In the genomic region with DNA sequence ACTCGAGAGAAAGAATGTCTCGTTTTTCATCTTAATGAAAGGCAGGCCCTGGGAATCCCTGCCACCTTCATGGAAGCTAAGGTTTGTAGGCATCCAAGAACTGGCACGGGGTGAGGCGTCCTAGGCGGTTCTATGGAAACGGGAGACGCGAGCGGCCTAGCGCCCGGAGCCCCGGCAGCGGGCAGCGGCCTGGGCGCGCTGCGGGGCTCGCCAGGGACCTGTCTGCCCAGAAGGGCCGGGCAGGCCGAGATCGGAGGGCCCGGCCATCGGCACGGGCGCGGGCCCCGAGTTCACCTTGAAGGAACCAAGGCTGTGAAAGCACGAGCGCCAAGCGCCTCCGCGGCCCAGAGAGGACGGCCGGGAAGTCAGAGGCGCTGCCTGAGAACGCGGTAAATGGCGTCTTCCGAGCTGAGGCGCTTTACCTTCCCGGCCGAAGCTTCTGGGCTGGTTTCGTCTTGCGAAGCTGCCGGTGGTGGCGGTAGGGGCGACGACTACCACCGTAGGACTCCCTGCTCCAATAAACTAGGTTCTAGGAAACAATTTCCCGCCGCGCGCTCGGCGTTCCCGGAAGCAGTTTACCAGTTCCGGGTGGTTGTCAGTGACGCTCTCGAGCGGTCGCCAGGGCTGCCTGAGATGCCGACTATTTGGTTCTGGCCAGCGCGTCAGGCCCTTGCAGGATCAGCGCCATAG, we compare ENCODE assay signal across 8 mouse cellular contexts. TPM values are rescaled to one million over a fixed set of nuclear protein-coding genes. Genes with fewer than 3 reads are reported as not detected.
DNase-seq lines count a peak whose midpoint lies in the region; ATAC-seq and TF ChIP-seq lines count a peak whose summit lies in the region.

A gene (minus strand): TSS at position 543 of the 690 bp plus-strand sequence.
A gene (plus strand): TSS at position 610 of the 690 bp plus-strand sequence.

- no peaks in the 10 kb centered on the region for H3K9me3 ChIP-seq in hindbrain, postnatal 0 days (ENCODE audit: low read length)

- intact Hi-C loops in gastrocnemius, adult 2 months (cut with DNase I), result no loop called here
- intact Hi-C loops in left cerebral cortex, adult 2 months (cut with DNase I), result loop anchor here (5.0 kb wide), 1 partner anchor 137 kb away; no protein-coding TSS in a partner anchor

- peak; percentile 99 for ATAC-seq in hindbrain, postnatal 0 days
- peak; percentile 97 for ATAC-seq in megakaryocyte, adult 5-6 weeks (ENCODE audit: poor library complexity, severe bottlenecking)

- no peaks in the 10 kb centered on the region for H3K36me3 ChIP-seq in hindbrain, postnatal 0 days (ENCODE audit: insufficient read depth, low read length)

- under 1% methylated on average over 65 of the region's 65 CpGs for WGBS in hindbrain, postnatal 0 days

- no peaks in the 10 kb centered on the region; the same call in 1 of the 2 replicates for H3K4me1 ChIP-seq in hindbrain, postnatal 0 days (ENCODE audit: insufficient read depth, low read length)

- H3K9ac ChIP-seq in hindbrain, postnatal 0 days (replicated peaks; ENCODE audit: low read length), result peak within 1 kb of the TSS; percentile 84

- H3K27ac ChIP-seq in gastrocnemius, adult 2 months, result peak within 1 kb of the TSS; percentile 86
- peak within 1 kb of the TSS; percentile 89 for H3K27ac ChIP-seq in hindbrain, postnatal 0 days
- peak within 1 kb of the TSS; percentile 88 for H3K27ac ChIP-seq in left cerebral cortex, adult 2 months

- H3K4me2 ChIP-seq in hindbrain, postnatal 0 days (ENCODE audit: low read depth, low read length), result peak within 1 kb of the TSS; percentile 56

- TF ChIP-seq CTCF in gastrocnemius, adult 2 months (IDR thresholded peaks at IDR 0.05), result no peak
- no peak; the same call in 1 of the 2 replicates for TF ChIP-seq CTCF in hindbrain, postnatal 0 days (IDR thresholded peaks at IDR 0.05; ENCODE audit: low read depth)
- no peak for TF ChIP-seq CTCF in left cerebral cortex, adult 2 months (IDR thresholded peaks at IDR 0.05)

- peak within 1 kb of the TSS; percentile 86 for H3K4me3 ChIP-seq in gastrocnemius, adult 2 months
- peak within 1 kb of the TSS; percentile 86 for H3K4me3 ChIP-seq in hindbrain, postnatal 0 days (ENCODE audit: low read length)
- H3K4me3 ChIP-seq in left cerebral cortex, adult 2 months, result peak within 1 kb of the TSS; percentile 73

- H3K27me3 ChIP-seq in hindbrain, postnatal 0 days (ENCODE audit: insufficient read depth, low read length), result no peaks in the 10 kb centered on the region

- peak; percentile 75 for DNase-seq in WW6 (ENCODE audit: low read depth, low spot score)
- DNase-seq in cerebellum, postnatal 4 days (ENCODE audit: low spot score in 2 of 2), result peak; percentile 78 to 86
- peak; percentile 90 for DNase-seq in gastrocnemius, adult 2 months
- DNase-seq in hindbrain, postnatal 0 days (ENCODE audit: low spot score), result peak; percentile 95
- DNase-seq in left cerebral cortex, adult 2 months (ENCODE audit: extremely low spot score in 1 of 2, low spot score in 2 of 2), result peak; percentile 86 to 89
- DNase-seq in right cerebral cortex, adult 2 months (ENCODE audit: low spot score in 2 of 2), result peak; percentile 94 to 95
- peak; percentile 89 for DNase-seq in urinary bladder, postnatal 14 days (ENCODE audit: low spot score)

RNA-seq across cellular contexts. Expression of the first gene that starts in this region (rescaled TPM):
- total RNA-seq in gastrocnemius, adult 2 months (2021), result 10 to 100 TPM in 1 of 2 experiments, 1 to 10 TPM in 1; 7.2 to 10.7 TPM
- 21.1 and 29.6 TPM in 2 replicates for total RNA-seq in hindbrain, postnatal 0 days (2014; rRNA removed)
- 30.7 and 32.7 TPM in 2 replicates for polyA plus RNA-seq in hindbrain, postnatal 0 days (2015; fragmentation: Nextera tagmentation; extraction: Ambion mirVana)
- total RNA-seq in left cerebral cortex, adult 2 months (2021), result 10 to 100 TPM; 25.7 to 25.8 TPM
- 10.8 and 11.2 TPM in 2 replicates for total RNA-seq in megakaryocyte, adult 5-6 weeks (2015)
- 13.6 and 16.5 TPM in 2 replicates for total RNA-seq in megakaryocyte, adult 5-6 weeks (2017)

RNA-seq across cellular contexts. Expression of the second gene that starts in this region (rescaled TPM):
- total RNA-seq in gastrocnemius, adult 2 months (2021), result 1 to 10 TPM; 4.3 to 5.3 TPM
- 8.8 and 8.9 TPM in 2 replicates for total RNA-seq in hindbrain, postnatal 0 days (2014; rRNA removed)
- polyA plus RNA-seq in hindbrain, postnatal 0 days (2015; fragmentation: Nextera tagmentation; extraction: Ambion mirVana), result 11.9 and 13.6 TPM in 2 replicates
- 10 to 100 TPM; 24.2 to 27.1 TPM for total RNA-seq in left cerebral cortex, adult 2 months (2021)
- 1.4 and 1.5 TPM in 2 replicates for total RNA-seq in megakaryocyte, adult 5-6 weeks (2015)
- 0.04 and 0.99 TPM in 2 replicates for total RNA-seq in megakaryocyte, adult 5-6 weeks (2017)

Comparison
In these comparisons a context has a peak if more than half of its experiments do, and no peak if none do; other contexts are left out.
1. Peak in every context shown above with its lines: DNase-seq, ATAC-seq, H3K4me3 ChIP-seq and H3K27ac ChIP-seq.